Mouse (Mus musculus): ENCODE data around the gene Myh2. TPM values are rescaled to one million over a fixed set of nuclear protein-coding genes. Genes with fewer than 3 reads are reported as not detected.

Myh2 gene
- not detected in 2 replicates for polyA plus RNA-seq (2015; fragmentation: Nextera tagmentation; extraction: Ambion mirVana)

- no peaks in the 10 kb centered on the region for H3K36me3 ChIP-seq
- H3K27ac ChIP-seq (replicated peaks): no peak within 1 kb of the TSS
- no peaks in the 10 kb centered on the region for H3K27me3 ChIP-seq
- 63% methylated on average over 14 of the region's 14 CpGs for WGBS
- no peak within 1 kb of the TSS for H3K9ac ChIP-seq (replicated peaks)
- H3K4me2 ChIP-seq (replicated peaks): no peak within 1 kb of the TSS
- H3K9me3 ChIP-seq: no peaks in the 10 kb centered on the region
- ATAC-seq (replicated peaks): no peak
- no peaks in the 10 kb centered on the region for H3K4me1 ChIP-seq
- no peak within 1 kb of the TSS for H3K4me3 ChIP-seq
Observed at GRCm38 (mm10) chr11:67170727-67171126, at the start of gene Myh2. Gene Myh2 (plus strand): TSS chr11:67171027.

GRCm38 (mm10) chr11:67124943-67125342 lies 45.9 kb upstream of the Myh2 start:
- 86% methylated on average over 7 of the region's 7 CpGs for WGBS
- Histone ChIP-seq H3K27me3 (no peaks in the 10 kb centered on the region), H3K9ac (replicated peaks) (no peak overlapping the region), H3K4me3 (no peak overlapping the region), H3K36me3 (no peaks in the 10 kb centered on the region), H3K4me2 (replicated peaks) (no peak overlapping the region), H3K4me1 (no peaks in the 10 kb centered on the region), H3K9me3 (no peaks in the 10 kb centered on the region), H3K27ac (replicated peaks) (no peak overlapping the region)
- no peak for ATAC-seq (replicated peaks)

GRCm38 (mm10) chr11:67125361-67125760 lies 45.5 kb upstream of the Myh2 start:
- Histone ChIP-seq H3K9ac (replicated peaks) (no peak overlapping the region), H3K9me3 (no peaks in the 10 kb centered on the region), H3K27me3 (no peaks in the 10 kb centered on the region), H3K4me2 (replicated peaks) (no peak overlapping the region), H3K27ac (replicated peaks) (no peak overlapping the region), H3K36me3 (no peaks in the 10 kb centered on the region), H3K4me1 (no peaks in the 10 kb centered on the region), H3K4me3 (no peak overlapping the region)
- ATAC-seq (replicated peaks): no peak
- WGBS: 86% methylated on average over 17 of the region's 17 CpGs

GRCm38 (mm10) chr11:67133526-67133925 lies 37.3 kb upstream of the Myh2 start:
- 88% methylated on average over 2 of the region's 2 CpGs for WGBS
- no peak overlapping the region for H3K4me2 ChIP-seq (replicated peaks)
- no peak for ATAC-seq (replicated peaks)
- H3K9me3 ChIP-seq: no peaks in the 10 kb centered on the region
- H3K27me3 ChIP-seq: no peaks in the 10 kb centered on the region
- H3K9ac ChIP-seq (replicated peaks): no peak overlapping the region
- H3K4me3 ChIP-seq: no peak overlapping the region
- H3K4me1 ChIP-seq: no peaks in the 10 kb centered on the region
- no peak overlapping the region for H3K27ac ChIP-seq (replicated peaks)
- no peaks in the 10 kb centered on the region for H3K36me3 ChIP-seq

- Histone ChIP-seq H3K4me2 (replicated peaks) (no peak overlapping the region), H3K9me3 (no peaks in the 10 kb centered on the region), H3K4me1 (no peaks in the 10 kb centered on the region), H3K27ac (replicated peaks) (no peak overlapping the region), H3K36me3 (no peaks in the 10 kb centered on the region), H3K9ac (replicated peaks) (no peak overlapping the region), H3K4me3 (no peak overlapping the region), H3K27me3 (no peaks in the 10 kb centered on the region)
- 77% methylated on average over 6 of the region's 6 CpGs for WGBS
- no peak for ATAC-seq (replicated peaks)
Observed at GRCm38 (mm10) chr11:67134654-67135053, 36.2 kb upstream of the Myh2 start.

- no peak overlapping the region for H3K4me2 ChIP-seq (replicated peaks)
Observed at GRCm38 (mm10) chr11:67135532-67135931, 35.3 kb upstream of the Myh2 start.

GRCm38 (mm10) chr11:67139556-67139955 lies 31.3 kb upstream of the Myh2 start:
- no peak for ATAC-seq (replicated peaks)
- WGBS: 92% methylated on average over 8 of the region's 8 CpGs
- no peaks in the 10 kb centered on the region for H3K9me3 ChIP-seq

More at GRCm38 (mm10) chr11:67135532-67135931, 35.3 kb upstream of the Myh2 start:
- H3K36me3 ChIP-seq: no peaks in the 10 kb centered on the region
- no peak for ATAC-seq (replicated peaks)
- WGBS: 92% methylated on average over 2 of the region's 2 CpGs
- H3K9ac ChIP-seq (replicated peaks): no peak overlapping the region
- H3K27ac ChIP-seq (replicated peaks): no peak overlapping the region
- H3K27me3 ChIP-seq: no peaks in the 10 kb centered on the region
- H3K4me3 ChIP-seq: no peak overlapping the region
- no peaks in the 10 kb centered on the region for H3K9me3 ChIP-seq
- no peaks in the 10 kb centered on the region for H3K4me1 ChIP-seq

GRCm38 (mm10) chr11:67140175-67140574 lies 30.7 kb upstream of the Myh2 start:
- H3K9me3 ChIP-seq: no peaks in the 10 kb centered on the region
- 84% methylated on average over 5 of the region's 5 CpGs for WGBS
- H3K36me3 ChIP-seq: no peaks in the 10 kb centered on the region
- H3K4me2 ChIP-seq (replicated peaks): no peak overlapping the region
- H3K9ac ChIP-seq (replicated peaks): no peak overlapping the region
- no peak overlapping the region for H3K27ac ChIP-seq (replicated peaks)
- no peaks in the 10 kb centered on the region for H3K4me1 ChIP-seq
- ATAC-seq (replicated peaks): no peak
- no peak overlapping the region for H3K4me3 ChIP-seq
- H3K27me3 ChIP-seq: no peaks in the 10 kb centered on the region

More at GRCm38 (mm10) chr11:67139556-67139955, 31.3 kb upstream of the Myh2 start:
- no peak overlapping the region for H3K4me2 ChIP-seq (replicated peaks)
- H3K27me3 ChIP-seq: no peaks in the 10 kb centered on the region
- no peak overlapping the region for H3K9ac ChIP-seq (replicated peaks)
- no peaks in the 10 kb centered on the region for H3K36me3 ChIP-seq
- no peak overlapping the region for H3K4me3 ChIP-seq
- H3K27ac ChIP-seq (replicated peaks): no peak overlapping the region
- no peaks in the 10 kb centered on the region for H3K4me1 ChIP-seq

- H3K4me2 ChIP-seq (replicated peaks): no peak overlapping the region
- 83% methylated on average over 6 of the region's 6 CpGs for WGBS
- no peak overlapping the region for H3K9ac ChIP-seq (replicated peaks)
- no peaks in the 10 kb centered on the region for H3K27me3 ChIP-seq
- no peak overlapping the region for H3K27ac ChIP-seq (replicated peaks)
- ATAC-seq (replicated peaks): no peak
- H3K36me3 ChIP-seq: no peaks in the 10 kb centered on the region
- H3K9me3 ChIP-seq: no peaks in the 10 kb centered on the region
- H3K4me3 ChIP-seq: no peak overlapping the region
- H3K4me1 ChIP-seq: no peaks in the 10 kb centered on the region
Observed at GRCm38 (mm10) chr11:67141031-67141430, 29.8 kb upstream of the Myh2 start.

GRCm38 (mm10) chr11:67142047-67142446 lies 28.8 kb upstream of the Myh2 start:
- Histone ChIP-seq H3K4me3 (no peak overlapping the region), H3K9ac (replicated peaks) (no peak overlapping the region), H3K9me3 (no peaks in the 10 kb centered on the region), H3K4me2 (replicated peaks) (no peak overlapping the region), H3K36me3 (no peaks in the 10 kb centered on the region), H3K27ac (replicated peaks) (no peak overlapping the region), H3K4me1 (no peaks in the 10 kb centered on the region), H3K27me3 (no peaks in the 10 kb centered on the region)
- ATAC-seq (replicated peaks): no peak
- 59% methylated on average over 4 of the region's 4 CpGs for WGBS

- Histone ChIP-seq H3K9me3 (no peaks in the 10 kb centered on the region), H3K27ac (replicated peaks) (no peak overlapping the region), H3K4me3 (no peak overlapping the region), H3K4me2 (replicated peaks) (no peak overlapping the region), H3K36me3 (no peaks in the 10 kb centered on the region), H3K4me1 (no peaks in the 10 kb centered on the region), H3K9ac (replicated peaks) (no peak overlapping the region), H3K27me3 (no peaks in the 10 kb centered on the region)
- no peak for ATAC-seq (replicated peaks)
- WGBS: 83% methylated on average over 5 of the region's 5 CpGs
Observed at GRCm38 (mm10) chr11:67143065-67143464, 27.8 kb upstream of the Myh2 start.

GRCm38 (mm10) chr11:67143863-67144498 lies 26.8 kb upstream of the Myh2 start:
- H3K9me3 ChIP-seq: no peaks in the 10 kb centered on the region
- H3K27me3 ChIP-seq: no peaks in the 10 kb centered on the region
- H3K36me3 ChIP-seq: no peaks in the 10 kb centered on the region
- H3K9ac ChIP-seq (replicated peaks): no peak overlapping the region
- ATAC-seq (replicated peaks): no peak
- WGBS: 90% methylated on average over 4 of the region's 4 CpGs
- H3K4me2 ChIP-seq (replicated peaks): no peak overlapping the region
- H3K27ac ChIP-seq (replicated peaks): no peak overlapping the region
- no peak overlapping the region for H3K4me3 ChIP-seq
- no peaks in the 10 kb centered on the region for H3K4me1 ChIP-seq
